Mouse (Mus musculus): Measurements from ENCODE around the gene Scn3a.

Gene Scn3a

DNA sequence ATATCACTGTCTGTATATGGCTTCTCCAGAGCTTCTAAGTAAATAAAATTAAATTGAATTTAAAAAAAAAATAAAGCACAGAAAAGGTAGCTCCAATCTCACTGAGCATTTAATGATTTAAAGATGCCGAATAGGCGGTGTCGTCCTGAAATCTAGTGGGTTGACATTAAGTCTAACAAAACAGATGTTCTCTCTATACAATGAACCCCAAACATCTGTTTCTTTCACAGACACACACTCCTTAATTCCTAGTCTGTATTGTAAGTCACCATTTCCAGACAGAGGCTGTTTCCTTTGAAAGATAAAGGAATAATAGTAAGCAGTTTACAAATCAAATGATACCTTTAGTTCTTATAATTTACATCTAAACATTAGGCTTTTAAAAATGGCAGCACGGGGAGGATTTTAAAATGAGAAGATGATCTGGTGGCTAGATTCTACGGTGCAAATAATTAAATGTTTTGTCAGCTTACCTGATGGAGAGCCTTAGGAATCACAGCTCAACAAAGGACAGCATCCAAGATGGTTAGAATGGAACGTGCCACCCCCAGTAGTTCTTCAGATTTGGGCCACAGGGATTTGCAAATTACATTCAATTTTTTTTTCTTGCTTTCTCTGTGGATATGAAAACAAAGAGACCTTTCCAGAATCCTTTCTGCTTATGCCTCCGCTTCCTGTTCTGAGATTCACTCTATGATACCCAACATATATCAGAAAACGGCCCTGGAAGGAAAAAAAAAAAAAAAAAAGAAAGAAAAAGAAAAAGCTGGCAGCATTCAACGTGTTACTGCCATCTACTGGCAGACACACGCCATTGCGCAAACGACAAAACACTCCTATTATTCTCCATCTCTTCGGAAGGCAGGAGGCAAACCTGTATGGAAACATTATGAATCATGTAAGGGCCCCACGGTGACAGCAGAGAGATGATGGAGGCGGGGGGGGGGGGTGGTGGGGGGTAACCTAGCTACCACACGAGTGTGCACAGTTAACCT is at the start of gene Scn3a:
Gene Scn3a (minus strand): TSS at position 835 of the 995 bp plus-strand sequence.
- peak; percentile 60 for DNase-seq (ENCODE audit: low read depth, low spot score)

DNA sequence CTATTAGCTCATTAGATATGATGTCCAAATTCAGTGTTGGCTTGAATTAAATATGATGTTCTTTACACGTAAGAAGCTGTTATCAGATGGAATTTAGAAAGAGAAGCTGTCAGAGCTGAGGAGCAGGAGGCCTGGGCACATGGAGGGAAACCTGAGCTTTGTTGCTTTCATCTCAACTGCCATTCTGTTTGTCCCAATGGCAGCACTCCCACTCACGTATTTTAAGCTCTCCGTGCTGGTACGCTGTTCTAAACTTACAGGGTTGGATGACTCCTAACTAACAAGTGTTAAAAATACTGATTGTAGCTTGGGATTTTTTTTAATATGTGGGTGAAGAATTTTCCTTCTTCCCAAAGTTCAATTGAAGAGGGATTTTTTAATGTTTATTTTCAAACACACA is 44.5 kb upstream of the Scn3a start:
- no peak for DNase-seq (ENCODE audit: low read depth, low spot score)

GRCm38 (mm10) chr2:65607813-65608212 is 40.4 kb upstream of the Scn3a start:
- DNase-seq (ENCODE audit: low read depth, low spot score) = no peak

- DNase-seq (ENCODE audit: low read depth, low spot score) = no peak
These were observed 20.3 kb upstream of the Scn3a start for GRCm38 (mm10) chr2:65587679-65588078.

GRCm38 (mm10) chr2:65567925-65568324 is 498 bp upstream of the Scn3a start:
- DNase-seq (ENCODE audit: low read depth, low spot score) = no peak

DNA sequence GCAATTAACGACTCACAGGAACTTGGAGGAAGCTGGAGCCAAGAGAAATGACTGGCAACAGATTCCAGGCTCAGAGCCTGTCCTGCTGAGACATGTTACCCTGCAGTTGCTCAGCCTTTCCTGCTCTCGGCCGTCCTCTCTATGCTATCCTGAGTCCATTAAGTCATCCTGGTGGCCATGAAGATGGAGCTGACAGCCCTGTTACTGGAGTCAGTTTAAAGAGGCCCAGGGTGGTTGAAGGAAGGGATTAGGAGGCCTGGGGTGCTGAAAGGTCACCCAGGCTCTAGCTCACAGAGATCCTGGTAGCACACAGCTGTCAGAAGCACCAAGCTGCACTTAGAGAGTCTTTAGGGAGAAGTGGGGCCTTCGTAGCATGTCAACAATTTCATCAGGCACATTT is 3.5 kb downstream of the Scn3a start:
- DNase-seq (ENCODE audit: low read depth, low spot score) = no peak

- no peak for DNase-seq (ENCODE audit: low read depth, low spot score)
These were observed 9.7 kb downstream of the Scn3a start for GRCm38 (mm10) chr2:65557719-65558118.

DNA sequence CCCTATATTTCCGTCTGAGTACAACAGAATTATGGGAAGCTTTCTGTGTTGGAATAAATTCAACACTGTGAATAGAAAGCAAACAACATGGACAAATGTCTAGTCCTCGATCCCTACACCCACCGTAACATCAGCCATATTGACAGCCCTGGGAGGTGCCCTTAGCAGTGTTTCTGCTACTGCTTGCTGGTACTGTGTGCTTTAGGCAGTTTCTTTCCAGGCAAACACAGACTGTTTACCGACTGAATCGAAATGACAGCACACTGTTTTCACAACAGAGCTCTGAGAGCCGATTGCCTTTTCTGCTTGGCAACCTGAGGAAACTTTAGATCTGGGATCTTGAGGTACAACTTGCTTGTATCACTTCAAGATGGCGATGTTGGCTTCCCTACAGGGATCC is 12.8 kb downstream of the Scn3a start:
- no peak for DNase-seq (ENCODE audit: low read depth, low spot score)

GRCm38 (mm10) chr2:65553473-65553872 is 14.0 kb downstream of the Scn3a start:
- no peak for DNase-seq (ENCODE audit: low read depth, low spot score)

DNA sequence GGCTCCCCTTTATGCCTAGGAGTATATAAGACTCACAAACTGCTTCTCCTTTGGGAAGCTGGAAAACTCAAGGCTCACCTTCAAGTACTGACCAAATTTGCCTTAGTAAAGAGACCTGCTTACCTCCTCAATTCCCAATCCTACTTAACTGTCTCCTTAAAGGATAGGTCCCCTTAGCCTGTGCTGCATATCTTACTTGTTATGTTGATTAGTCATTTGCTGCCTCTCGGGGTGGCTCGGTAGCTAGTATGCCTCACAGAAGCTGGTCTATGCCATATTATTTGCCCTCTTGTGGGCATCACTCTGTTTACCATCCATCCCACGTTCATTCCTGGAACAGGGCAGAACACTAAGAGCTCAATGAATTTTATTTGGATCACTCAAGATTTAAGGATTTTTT is 14.7 kb downstream of the Scn3a start:
- DNase-seq (ENCODE audit: low read depth, low spot score) = peak; percentile 36

DNA sequence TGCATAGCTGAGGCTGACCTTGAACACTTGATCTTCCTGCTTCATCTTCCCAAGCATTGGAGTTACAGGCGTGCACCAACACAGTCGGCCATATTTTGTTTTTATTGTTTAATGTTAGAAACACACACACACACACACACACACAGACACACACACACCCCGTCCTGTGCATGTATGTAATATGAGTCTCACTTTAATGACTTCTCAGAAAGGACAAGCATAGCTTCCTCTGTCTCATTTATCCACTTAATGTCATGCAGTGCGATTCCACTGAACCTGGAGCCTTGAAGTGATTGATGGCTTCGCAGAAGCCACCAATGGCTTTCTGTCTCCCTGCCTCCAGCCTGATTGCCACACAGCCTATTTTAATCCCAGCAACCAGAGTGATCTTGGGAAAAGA is 15.2 kb downstream of the Scn3a start:
- no peak for DNase-seq (ENCODE audit: low read depth, low spot score)

- DNase-seq (ENCODE audit: low read depth, low spot score) = peak; percentile 31
These were observed 15.7 kb downstream of the Scn3a start for GRCm38 (mm10) chr2:65551736-65552135.

DNA sequence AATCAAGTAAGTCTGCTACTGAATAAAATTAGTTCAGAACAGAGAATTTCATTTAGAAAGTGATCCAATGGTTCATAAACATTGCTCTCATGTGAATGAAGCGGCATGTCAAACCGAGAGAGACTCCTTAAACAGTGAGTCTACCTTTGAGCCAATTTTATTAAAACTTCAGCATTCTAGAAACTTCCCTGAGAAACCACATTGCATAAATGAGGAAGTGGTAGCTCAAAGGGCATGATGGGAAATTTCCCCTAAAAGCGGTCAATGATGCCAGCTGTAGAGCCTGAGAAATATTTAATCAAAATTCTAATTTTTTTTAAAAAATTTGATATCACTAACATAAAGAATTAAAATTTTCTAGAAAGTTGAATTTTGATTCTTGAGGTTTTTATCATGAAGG is 16.9 kb downstream of the Scn3a start:
- no peak for DNase-seq (ENCODE audit: low read depth, low spot score)

- DNase-seq (ENCODE audit: low read depth, low spot score) = no peak
These were observed 18.8 kb downstream of the Scn3a start for GRCm38 (mm10) chr2:65548665-65549064.

GRCm38 (mm10) chr2:65547341-65547740 is 20.1 kb downstream of the Scn3a start:
- DNase-seq (ENCODE audit: low read depth, low spot score) = no peak

- no peak for DNase-seq (ENCODE audit: low read depth, low spot score)
These were observed 24.4 kb downstream of the Scn3a start for GRCm38 (mm10) chr2:65542906-65543592.

- DNase-seq (ENCODE audit: low read depth, low spot score) = no peak
These were observed 25.6 kb downstream of the Scn3a start for GRCm38 (mm10) chr2:65541781-65542180.

GRCm38 (mm10) chr2:65538436-65538835 is 29.0 kb downstream of the Scn3a start:
- no peak for DNase-seq (ENCODE audit: low read depth, low spot score)

DNA sequence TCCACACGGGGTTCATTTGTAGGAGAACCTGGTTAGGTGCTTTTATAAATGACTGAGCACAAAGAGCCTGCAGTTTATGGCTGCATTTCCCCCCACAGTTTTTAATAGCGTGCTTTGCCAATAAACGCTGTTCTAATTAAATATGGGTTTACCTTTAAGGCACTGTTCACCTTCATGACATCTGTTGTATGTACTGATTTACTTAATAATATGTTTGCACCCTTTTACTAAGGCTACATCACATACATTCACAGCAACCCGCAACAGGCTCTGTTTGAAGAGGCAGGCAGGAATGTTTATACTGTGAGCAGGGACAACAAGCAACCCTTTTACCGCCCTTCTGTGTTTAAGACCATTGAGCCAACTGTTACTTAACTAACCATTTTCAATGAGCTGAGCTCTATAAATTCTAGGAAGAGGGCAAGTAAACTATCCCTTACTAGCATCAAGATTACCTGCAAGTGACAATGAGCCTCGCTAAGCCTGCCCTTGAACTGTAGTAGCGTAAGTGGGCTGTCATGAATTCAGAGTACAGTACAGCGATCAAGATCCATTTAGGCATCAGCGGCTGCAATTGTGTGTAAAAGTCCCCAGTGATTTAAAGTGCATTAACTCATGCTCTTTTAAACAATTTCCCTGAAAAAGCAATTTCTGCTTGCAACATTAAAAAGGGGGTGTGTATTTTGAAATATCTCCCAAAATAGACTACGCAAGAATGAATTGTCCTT is 35.1 kb downstream of the Scn3a start:
- no peak for DNase-seq (ENCODE audit: low read depth, low spot score)

DNA sequence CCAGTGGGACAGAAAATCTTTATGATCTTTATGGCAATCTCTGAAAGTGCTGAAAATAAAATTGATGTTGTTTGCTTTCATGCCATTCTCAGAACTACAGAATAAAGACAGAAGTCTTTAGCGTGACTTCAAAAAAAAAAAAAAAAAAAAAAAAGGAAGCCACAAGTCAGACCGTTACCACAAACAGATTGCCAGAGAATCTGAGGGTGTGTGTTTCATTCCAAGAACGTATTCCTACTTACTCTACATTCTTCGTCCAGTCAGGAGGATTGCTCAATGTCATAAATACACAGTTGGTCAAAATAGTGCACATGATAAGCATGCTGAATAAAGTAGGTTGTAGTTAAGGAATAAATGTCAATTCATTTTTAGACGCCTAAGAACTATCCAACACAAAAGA is 38.3 kb downstream of the Scn3a start:
- no peak for DNase-seq (ENCODE audit: low read depth, low spot score)

DNA sequence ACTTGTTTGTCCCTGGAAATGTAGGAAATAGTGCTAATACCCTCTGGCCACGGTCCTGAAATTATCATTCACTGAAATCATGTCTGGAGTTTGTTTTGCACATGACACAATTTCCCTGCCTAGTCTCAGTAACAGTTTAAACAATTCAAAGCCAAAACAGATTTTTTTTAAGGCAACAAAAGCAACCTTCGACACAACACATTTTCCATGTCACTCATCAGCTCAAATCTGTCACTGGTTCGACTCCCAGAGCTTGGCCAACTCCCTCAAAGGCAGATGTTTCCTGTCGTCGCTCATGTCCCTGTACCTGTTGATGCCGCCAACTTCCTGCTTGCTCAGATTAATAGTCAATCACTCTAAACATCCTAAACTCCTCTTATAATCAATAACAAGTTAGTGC is 50.7 kb downstream of the Scn3a start:
- no peak for DNase-seq (ENCODE audit: low read depth, low spot score)

DNA sequence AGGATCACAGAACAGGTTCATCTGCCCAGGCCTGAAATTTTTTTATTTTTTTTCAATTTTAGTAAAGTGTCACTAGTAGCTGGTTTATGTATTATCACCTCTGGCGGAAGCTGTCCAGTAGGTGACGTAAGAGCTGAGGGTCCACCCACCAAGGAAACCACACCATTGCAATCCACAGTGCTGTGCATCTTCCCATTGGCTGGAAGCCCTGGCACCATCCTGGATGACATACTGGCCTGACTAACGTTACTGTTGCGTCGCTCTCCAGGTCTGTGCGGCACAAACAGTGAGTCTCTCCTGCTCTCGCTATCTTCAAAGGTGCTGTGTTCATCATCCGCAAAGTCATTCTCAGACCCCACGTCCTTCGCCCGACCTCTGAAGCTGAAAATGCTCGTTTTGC is 59.2 kb downstream of the Scn3a start:
- peak; percentile 56 for DNase-seq (ENCODE audit: low read depth, low spot score)
